Mouse (Mus musculus) liver, adult 2 months (tissue): ENCODE results near the gene Focad.

Experiments
- CTCF ChIP-seq: fragments of 200-500 bp; IDR thresholded peaks from 2 replicates; pipeline ENCODE4 v1.5.1; 2011; ENCODE audit warnings: low read depth, low read length, control low read depth
- POLR2A ChIP-seq: fragments of 200-500 bp; IDR thresholded peaks from 2 replicates; pipeline ENCODE4 v1.6.1; 2011; ENCODE audit warnings: low read length, control low read depth; ENCODE audit not compliant: insufficient read depth; ENCODE audit errors: extremely low read depth

DNA sequence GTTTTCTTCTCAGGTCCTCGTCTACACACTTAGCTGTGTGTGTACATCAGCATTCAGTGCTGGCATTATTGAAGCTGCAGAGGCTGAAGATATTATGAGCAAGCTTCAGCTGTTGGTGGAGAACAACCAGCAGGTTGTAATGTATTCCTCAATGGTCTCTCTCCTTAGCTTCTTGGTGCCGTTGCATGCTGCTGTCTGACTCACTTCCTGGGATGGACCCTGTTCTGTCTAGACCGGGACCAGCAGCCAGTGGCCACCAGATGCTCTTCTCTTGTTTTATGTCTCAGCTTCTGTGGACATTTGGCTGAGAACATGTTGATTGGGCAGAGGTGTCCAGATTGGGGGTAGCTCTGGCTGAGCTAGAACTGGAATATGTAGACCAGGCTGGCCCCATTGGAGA, 263.0 kb downstream of the Focad start:
- TF ChIP-seq CTCF (no peak), POLR2A (no peak)
